Mouse (Mus musculus) cerebellum, adult 2 months (tissue): ENCODE results near the gene Gli3.

ENCODE experiments used
- CTCF ChIP-seq: fragments of 200-500 bp; IDR thresholded peaks from 2 replicates; pipeline ENCODE4 v1.5.1; 2011; ENCODE audit warnings: low read depth, mild to moderate bottlenecking, control low read depth, low read length, moderate library complexity, borderline replicate concordance; ENCODE audit not compliant: insufficient read depth
- POLR2A ChIP-seq: fragments of 200-500 bp; IDR thresholded peaks from 2 replicates; pipeline ENCODE4 v1.6.1; 2011; ENCODE audit warnings: low read length, control low read depth, borderline replicate concordance; ENCODE audit not compliant: insufficient read depth

- no peak for TF ChIP-seq POLR2A
- no peak for TF ChIP-seq CTCF
Observed at GRCm38 (mm10) chr13:15683006-15683405, 220.0 kb downstream of the Gli3 start.
